Mouse (Mus musculus): ENCODE results near the gene Ankrd1. TPM values are rescaled to one million over a fixed set of nuclear protein-coding genes. Genes with fewer than 3 reads are reported as not detected.
A peak's percentile ranks its signal among the peaks of the same experiment; 100 is the strongest.

The Ankrd1 gene
- total RNA-seq (2021) = 100 to 1,000 TPM; 314 to 518 TPM

DNA sequence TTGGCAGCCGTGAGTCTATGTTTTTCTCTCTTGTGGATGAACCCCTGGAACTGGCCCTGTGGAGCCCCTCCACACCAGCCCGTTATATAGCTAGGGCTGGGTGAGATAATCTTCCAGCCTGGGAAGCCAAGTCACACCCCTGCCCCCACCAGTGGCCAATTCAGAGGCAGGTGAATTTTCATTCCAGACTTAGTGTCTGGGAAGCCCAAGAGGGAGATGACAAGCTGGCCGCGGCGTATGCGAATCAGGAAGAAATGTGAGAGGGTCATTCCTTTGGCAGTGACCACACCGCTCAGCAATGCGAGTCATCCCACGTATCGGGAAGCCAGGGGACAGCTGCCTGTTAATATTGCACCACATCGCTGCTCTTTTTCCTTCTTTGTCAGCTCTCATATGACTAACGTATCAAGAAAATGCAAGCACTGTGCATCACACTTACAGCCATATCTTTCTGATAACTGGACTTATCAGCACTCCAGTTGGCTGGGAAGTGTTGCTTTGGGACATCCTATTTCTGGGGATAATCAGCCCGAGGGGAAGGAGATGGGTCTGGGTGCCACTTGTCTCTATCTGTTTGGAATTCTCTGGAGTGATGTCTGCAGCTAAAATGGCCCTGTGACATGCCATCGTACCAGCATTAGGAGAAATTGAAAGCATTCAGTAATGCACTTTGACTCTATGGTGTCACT, at the start of gene Ankrd1:
TSS of gene Ankrd1 (minus strand) at position 317 of the 689 bp plus-strand sequence.
- peak; percentile 71 to 76 for DNase-seq
- intact Hi-C loops (cut with DNase I) = no loop called here

DNA sequence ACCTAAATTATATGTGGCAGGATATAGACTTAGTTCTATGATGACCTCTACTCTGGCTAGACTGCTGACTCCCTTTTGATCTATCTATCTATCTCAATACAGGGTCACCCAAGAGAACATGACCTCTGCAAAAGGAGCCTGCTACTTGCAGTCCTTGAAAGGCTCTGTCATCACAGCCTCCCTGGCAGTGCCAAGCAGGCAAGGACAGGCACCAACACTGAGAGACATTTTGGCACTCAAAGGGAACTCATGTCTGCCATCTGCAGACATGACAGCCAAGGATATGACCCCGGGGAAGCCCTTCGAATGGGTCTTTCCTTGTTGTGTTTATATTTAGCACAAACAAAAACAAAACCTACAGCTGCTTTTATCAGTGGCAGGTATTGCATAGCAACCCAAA, 49.2 kb upstream of the Ankrd1 start:
- peak; percentile 51 to 58 for DNase-seq
- intact Hi-C loops (cut with DNase I) = no loop called here

DNA sequence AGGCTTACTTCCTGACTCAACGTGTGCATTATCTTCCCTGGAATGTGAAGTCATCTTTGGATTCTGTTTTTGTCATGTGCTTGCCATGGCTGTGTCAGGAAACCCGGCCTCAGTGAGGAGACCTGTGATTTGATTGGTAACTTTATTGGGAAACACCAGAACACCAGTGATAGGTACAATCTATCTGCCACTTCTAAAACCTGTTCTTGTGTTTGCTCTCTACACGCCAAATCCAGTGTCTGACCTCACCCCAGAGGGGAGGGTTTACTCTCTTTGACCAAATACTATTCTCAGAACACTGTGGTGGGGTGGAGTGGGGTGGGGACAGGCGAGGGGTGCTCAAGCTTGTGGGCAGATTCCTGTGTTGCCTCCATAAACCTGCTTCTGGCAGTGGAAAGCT, 48.2 kb upstream of the Ankrd1 start:
- DNase-seq = peak; percentile 43 to 56
- intact Hi-C loops (cut with DNase I) = no loop called here

DNA sequence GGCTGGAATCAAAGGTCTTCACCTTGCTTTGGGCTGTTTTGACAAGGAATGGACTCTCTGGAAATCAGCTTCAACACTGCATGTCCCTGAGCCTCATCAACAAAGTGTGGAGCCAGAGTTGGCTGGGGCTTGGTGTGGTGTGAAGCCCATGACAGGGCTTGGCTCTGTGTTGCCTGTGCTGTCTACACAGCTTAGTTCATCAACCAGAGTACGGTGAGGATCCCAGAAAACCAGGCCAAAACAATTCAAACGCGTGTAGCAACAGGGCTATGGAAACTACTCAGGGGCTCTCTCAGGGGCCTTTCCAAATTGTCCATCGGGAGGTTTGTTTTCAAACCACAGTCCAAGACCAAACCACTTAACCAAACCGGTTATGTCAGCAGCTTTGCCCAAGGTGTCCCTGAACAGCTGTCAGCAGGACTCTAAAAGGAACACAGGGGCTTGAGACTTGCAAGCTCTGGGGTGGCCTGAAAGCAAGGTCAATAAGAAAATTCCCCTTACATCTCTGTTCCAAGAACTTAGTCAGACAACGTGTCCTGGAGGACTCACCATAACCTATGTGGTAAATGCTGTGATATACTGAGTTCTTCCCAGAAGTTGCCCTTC, 47.5 kb upstream of the Ankrd1 start:
- intact Hi-C loops (cut with DNase I) = loop anchor here (2.0 kb wide), 1 partner anchor 51 kb away; no protein-coding TSS in a partner anchor
- peak; percentile 73 to 74 for DNase-seq

DNA sequence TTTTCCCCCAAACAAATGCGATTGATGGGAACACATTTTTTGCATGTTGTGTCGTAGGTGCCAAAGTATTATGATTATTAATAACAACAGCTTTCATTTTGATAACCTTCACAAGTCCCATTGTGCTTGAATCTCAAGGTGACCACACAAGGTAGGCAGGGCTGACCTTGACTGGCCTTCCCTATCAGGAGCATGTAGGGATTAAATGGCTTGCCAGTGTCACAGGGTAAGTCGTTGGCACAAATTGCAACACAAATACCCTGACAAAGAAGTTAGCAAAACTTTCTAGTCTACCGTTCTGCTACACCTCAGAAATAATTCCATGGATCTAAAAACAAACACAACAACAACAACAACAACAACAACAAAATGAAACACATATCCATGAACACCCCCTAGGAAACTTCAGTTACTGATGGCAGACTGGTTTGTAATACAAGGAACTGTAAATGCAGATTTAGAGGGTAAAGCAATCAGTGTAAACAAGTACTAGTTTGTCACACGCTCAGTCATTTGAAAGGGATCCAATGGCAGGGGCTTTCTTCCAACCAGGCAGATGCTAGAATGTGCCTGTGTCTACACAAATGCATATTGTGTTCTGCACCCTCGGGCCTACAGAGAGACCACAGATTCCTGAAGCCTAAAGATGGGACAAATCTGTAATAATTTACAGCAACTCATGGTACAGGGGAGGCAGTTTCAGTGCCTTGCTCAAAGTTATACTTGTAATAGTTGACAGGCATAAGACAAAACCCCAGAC, 46.7 kb upstream of the Ankrd1 start:
- intact Hi-C loops (cut with DNase I) = loop anchor here (2.0 kb wide), 1 partner anchor 50 kb away; no protein-coding TSS in a partner anchor

DNA sequence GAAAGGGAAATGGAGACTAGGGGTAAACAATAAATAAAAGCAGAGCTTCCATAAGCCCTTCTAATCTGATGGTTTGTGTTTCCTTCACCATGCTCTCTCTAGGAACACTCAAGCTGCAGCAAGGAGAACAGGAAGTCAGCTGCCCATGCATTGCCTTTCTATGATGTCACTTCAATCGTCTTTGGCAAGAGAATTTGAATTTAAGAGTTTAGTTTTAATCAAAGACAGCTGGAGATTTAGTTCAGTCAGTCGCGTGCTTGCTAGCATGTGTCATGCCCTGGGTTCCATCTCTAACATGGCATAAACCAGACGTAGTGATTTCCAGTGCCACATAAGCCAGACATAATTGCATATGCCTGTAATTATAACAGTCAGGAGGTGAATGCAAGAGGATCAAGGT, 45.5 kb upstream of the Ankrd1 start:
- intact Hi-C loops (cut with DNase I) = no loop called here
- no peak for DNase-seq

More for the DNA sequence above, 46.7 kb upstream of the Ankrd1 start:
- peak; percentile 33 to 39 for DNase-seq

DNA sequence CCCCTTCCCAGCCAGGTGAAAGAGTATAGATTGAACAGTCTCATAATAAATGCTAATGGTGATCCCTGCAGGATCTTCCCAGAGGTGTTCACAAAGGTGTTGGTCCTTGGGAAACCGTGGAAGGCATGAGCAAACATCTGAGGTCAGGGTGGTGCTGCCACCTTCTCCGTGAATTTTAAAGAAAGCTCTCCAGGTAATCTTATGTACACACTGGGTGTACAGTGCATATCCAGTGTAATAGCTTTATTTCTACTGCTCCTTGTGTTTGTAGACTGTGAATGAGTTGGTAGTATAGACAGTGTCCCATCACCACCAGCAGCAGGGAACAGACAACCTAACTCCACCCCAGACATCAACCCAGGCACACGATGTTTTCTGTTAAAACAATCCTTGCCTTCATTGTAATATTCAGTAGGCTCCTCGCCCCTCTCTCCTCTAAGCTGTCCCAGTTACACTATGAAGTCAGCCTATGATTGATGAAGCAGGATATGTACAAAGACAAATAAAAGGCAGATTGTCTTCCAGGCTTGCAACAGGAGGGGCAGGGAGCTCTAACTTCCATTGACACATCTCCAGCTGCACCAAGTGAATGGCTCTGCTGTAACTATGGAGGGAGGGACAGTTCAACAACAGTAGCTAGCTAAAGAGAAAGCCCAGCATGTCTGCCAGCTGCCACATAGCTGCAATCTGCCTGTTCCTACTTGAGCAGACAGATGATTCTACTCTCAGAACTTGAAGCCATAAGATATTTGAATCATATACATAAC, 30.5 kb upstream of the Ankrd1 start:
- DNase-seq = no peak

DNA sequence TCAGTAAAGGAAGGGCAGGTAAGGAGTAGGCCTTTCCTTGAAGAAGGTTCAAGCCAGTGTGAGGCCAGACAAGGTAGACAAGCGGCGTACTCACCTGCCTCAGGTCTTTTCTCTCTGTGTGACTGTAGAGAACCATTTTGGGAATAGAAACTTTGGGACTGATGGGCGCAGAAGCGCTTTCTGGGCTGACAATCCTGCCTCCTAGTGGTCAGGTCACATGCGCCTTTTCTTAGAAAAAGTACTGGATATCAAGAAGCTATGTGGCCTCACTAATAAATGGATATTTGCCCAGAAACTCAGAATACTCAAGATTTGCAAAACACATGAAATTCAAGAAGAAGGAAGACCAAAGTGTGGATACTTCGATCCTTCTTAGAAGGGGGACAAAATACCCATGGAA, 28.7 kb upstream of the Ankrd1 start:
- intact Hi-C loops (cut with DNase I) = no loop called here
- no peak for DNase-seq

More for the DNA sequence above, 30.5 kb upstream of the Ankrd1 start:
- intact Hi-C loops (cut with DNase I) = no loop called here

DNA sequence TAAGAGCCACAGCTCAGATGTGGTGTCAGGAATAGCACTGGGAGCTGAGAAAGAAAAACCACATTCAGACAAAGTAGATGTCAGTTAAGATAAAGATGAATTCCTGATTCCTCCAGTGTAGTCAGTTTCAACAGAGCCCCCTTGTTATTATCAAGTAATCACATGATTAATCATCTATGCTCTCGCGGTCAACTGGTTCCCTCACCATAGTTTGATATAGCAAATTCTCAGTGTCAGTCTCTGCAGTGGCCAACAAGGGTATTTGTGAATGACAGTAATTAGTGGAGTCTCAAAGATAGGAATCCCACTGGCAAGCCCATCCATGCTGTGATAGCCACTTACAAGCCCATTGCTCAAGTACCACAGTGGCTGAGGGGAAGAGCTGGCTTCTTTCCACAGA, 23.7 kb upstream of the Ankrd1 start:
- intact Hi-C loops (cut with DNase I) = no loop called here

DNA sequence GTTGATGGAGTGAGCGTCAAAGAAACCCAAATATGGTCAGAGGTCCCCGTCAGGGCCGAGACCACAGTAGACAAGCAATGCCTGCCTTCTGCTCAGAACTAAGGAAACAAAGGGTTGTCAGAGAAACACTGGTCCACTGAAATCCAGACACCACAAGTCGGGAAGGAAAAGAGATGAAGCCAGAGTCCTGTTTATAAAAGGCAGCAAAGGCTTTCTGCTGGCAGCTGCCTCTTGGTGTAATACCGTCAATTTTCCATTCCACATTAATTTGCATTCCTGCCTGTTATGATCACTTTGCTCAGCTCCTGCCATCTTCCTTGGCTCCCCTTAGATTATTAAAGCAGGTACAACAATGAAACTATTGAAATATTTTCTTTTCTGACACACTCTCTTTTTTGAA, 13.8 kb upstream of the Ankrd1 start:
- intact Hi-C loops (cut with DNase I) = no loop called here
- no peak for DNase-seq

More for the DNA sequence above, 23.7 kb upstream of the Ankrd1 start:
- no peak for DNase-seq

DNA sequence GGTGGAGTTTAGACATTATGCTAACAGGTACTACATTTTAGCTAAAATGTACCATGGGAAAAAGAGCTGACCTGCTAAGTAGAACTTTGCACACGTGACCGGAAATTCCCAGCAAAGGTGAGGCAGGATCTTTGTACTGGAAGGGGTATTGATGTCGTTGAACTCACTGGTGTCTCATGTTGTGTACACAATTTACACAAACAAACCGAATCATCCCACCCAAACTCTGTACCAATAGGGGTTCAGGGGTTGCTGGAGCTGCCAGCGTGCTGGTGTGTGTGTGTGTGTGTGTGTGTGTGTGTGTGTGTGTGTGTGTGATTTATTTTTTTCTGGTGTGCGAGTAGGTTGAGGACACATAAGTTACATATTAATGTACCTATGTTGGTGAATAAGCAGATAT, 13.2 kb upstream of the Ankrd1 start:
- DNase-seq = no peak
- intact Hi-C loops (cut with DNase I) = no loop called here

DNA sequence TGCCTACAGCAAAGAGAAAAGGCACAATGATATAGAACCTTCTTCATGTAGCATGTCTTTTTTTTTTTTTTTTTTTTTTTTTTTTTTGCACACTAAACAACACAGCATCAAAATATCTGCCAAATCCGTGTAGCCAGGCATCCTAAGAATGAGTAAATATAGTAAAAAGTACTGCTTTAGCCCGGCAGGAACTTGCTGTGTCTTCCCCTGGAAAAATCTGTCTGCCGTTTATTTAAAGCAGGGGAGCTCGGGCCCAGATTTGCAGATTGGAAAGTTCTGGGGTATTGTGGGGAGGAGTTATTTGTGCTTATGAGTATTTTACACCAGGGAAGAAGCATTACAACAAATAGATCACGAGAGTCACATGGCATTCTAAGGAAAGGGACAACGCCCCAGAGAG, 12.1 kb upstream of the Ankrd1 start:
- no peak for DNase-seq
- intact Hi-C loops (cut with DNase I) = no loop called here

DNA sequence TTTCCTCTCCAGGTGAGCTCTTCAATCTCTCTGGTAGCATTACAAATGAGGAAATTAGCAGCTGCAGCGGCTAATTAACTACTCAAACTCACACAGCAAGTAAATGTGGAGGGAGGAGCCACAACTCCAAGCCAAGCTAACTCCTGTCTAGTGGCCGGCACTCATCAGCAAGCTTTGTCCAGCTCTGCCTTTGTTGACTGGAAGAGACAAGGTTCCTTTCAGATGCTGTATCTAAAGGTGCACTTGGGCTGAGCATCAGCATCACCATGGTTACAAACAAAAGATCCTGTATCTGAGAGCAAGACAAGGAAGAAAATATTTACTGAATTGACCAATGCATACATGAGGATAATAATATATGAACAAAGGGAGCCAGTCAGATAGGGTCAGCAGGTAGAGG, 10.3 kb upstream of the Ankrd1 start:
- intact Hi-C loops (cut with DNase I) = no loop called here
- DNase-seq = no peak

DNA sequence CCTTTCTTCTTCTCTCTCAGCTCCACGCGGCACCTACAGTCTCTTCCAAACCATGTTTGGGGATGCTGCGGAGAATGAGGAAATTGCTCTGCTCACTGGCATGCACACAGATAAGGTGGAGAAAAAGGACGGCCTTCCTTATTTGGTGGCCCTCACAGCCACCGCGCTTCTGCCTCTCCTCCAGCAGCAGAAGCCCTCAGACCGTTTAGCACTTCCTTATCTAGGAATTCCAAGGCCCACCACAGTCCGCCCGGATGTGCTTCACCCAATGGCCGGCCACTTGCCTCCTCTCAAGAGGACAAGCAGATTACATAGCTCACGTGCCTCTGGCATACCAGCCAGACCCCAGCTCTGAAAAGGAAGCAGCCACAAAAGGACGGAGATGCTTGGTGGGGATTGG, 9.7 kb upstream of the Ankrd1 start:
- intact Hi-C loops (cut with DNase I) = no loop called here
- peak in 1 of 2 experiments; percentile 56 for DNase-seq

DNA sequence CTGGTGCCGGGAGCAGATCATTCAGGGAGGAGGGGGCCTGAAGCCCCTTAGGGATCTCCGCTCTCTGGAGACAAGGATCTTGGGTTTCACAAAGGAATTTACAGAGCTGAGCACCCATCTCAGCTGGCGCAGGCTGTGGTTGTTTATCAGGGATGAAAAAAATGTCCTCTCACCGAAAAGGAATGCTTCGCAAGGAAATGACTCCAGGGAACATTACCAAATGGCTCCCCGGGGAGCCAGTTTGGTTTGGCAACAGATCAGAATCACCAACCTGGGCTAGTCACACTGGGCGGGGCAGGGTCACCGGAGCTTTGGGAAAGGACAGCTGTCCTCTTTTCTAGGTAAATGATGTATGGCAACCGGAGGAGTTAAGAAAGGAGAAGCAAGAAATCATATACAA, 9.3 kb upstream of the Ankrd1 start:
- intact Hi-C loops (cut with DNase I) = no loop called here

DNA sequence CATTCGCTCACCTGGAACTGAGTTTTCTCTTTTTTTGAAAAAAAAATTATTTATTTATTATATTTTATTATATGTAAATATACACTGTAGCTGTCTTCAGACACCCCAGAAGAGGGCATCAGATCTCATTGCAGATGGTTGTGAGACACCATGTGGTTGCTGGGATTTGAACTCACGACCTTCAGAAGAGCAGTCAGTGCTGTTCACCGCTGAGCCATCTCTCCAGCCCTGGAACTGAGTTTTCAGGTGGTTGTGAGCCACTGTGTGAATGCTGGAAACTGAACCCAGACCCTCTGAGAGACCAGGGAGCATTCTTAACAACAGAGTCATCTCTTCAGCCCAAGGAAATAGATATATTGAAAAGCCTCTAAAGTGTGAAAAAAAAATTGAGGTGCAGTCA, 8.5 kb upstream of the Ankrd1 start:
- no peak for DNase-seq
- intact Hi-C loops (cut with DNase I) = no loop called here

More for the DNA sequence above, 9.3 kb upstream of the Ankrd1 start:
- DNase-seq = peak in 1 of 2 experiments; percentile 59

DNA sequence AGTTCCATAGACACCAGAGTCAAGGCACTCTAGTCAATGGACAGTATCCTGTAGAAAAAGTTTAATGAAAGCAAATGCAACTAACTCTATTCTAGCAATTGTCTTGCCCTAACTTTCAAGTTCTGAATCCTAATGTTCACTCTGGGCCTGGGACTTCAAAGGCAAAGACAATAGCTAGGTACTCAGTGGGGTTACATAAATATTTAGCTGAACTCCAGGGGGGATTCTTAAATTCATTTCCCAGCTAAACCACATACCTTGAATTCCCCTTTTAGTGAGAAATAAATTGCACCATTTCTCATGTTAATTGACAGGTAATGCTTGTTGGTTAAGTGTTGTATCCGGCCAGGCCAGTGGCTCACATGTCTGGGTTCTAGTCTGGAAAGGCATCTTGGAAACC, 4.3 kb upstream of the Ankrd1 start:
- intact Hi-C loops (cut with DNase I) = no loop called here
- DNase-seq = no peak

DNA sequence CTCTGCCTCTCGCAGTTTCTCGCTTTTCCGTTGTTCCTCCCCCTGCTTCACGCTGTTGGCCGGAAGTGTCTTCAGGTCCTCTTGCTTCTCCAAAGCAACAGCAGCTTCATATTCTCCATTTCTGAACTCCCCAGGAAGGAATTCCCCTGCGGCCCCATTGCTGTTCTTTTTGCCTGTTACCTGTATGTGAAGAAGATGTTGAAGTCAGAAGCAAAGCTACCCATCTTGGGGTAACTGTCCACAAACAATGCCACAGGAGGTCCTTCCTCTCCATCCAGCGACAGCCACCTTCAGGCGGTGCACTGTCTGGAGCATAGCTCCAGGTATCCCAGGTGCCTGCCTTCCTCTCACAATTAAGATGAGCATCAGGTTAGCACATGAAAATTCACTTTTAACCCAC, 680 bp downstream of the Ankrd1 start:
- intact Hi-C loops (cut with DNase I) = no loop called here
- peak in 1 of 2 experiments; percentile 25 for DNase-seq

DNA sequence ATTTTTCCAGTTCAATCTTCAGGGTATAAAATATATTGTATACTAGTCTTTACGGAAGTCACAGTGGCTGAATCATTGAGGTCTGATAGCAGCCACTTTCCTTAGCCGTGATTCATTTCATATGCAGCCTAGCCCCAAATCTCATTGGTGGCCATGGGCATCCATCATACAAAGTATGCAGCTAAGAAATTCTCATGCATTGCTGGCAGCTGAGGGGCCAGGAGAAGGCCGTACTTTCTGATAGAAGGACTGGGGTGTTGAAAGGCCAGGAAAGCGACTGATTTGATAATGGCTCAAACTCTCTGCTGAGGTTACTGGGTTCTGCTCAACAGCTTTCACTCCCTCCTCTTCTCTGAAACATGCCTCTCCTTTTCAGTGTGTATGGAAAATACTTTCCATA, 3.7 kb downstream of the Ankrd1 start:
- intact Hi-C loops (cut with DNase I) = loop anchor here (2.0 kb wide), 1 partner anchor 51 kb away; no protein-coding TSS in a partner anchor
- DNase-seq = peak; percentile 44 to 47

DNA sequence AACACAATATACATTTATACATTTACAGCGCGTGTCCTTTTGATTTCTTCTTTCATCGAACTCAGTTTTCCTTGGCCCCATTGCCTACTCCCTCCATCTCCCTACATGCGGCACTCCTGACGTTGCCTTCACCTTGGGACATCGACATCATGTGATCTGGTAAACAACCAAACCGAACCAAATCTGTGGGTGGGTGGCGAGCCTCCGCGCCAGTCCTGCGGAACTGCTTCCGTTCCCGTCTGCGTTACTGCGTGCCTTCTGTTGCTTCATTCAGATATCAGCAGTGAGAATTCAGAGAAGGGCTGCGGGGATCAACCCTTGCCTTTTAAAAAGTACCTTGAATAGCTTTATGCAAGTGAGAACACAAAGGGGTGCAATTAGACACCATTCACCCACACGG, 7.9 kb downstream of the Ankrd1 start:
- DNase-seq = no peak
- intact Hi-C loops (cut with DNase I) = loop anchor here (5.0 kb wide), 2 partner anchors 70 to 150 kb away; no protein-coding TSS in a partner anchor
